Mouse (Mus musculus): ENCODE data around the gene Adgrb2. TPM values are rescaled to one million over a fixed set of nuclear protein-coding genes. Genes with fewer than 3 reads are reported as not detected.

Gene Adgrb2
- polyA plus RNA-seq, 1 experiment from 2014 or later: 13.4 TPM

GRCm38 (mm10) chr4:130033496-130033895 lies 48.8 kb downstream of the Adgrb2 start:
- no peak overlapping the region for H3K27ac ChIP-seq (ENCODE audit: low read depth, low read length)
- ATAC-seq: no peak; the same call in 1 of the 2 replicates
- H3K36me3 ChIP-seq (ENCODE audit: control insufficient read depth, insufficient read depth, low read length): no peaks in the 10 kb centered on the region
- no peak overlapping the region for H3K4me3 ChIP-seq (ENCODE audit: low read length)
- H3K9me3 ChIP-seq (ENCODE audit: control insufficient read depth, low read length): no peaks in the 10 kb centered on the region
- 36% methylated on average over 7 of the region's 7 CpGs for WGBS
- no peaks in the 10 kb centered on the region for H3K27me3 ChIP-seq (replicated peaks; ENCODE audit: control insufficient read depth, insufficient read depth, low read length)
- no peak overlapping the region for H3K9ac ChIP-seq (ENCODE audit: low read depth, low read length)
- peaks cover 19% of the 10 kb centered on the region for H3K4me1 ChIP-seq (ENCODE audit: control insufficient read depth, insufficient read depth, low read depth, low read length)
- H3K4me2 ChIP-seq (ENCODE audit: low read length): no peak overlapping the region

DNA sequence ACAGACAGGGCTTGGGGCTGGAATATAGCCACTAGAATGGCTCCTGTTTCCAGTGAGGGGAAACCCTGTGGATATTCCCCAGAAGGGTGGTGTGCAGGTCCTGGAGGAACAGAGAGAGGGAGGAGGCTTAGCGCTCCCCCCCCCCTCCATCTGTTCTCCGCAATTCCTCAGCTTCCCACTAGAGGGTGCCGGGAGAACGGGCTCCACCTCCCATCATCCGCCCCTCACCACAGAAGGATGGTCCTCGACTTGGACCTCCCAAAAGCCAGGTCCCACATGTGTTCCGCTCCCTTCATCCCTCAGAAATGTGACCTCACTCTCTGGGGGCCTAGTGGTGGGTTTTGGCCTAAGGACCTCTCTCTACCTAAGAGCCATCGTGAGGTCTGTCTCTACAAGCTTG lies 51.4 kb downstream of the Adgrb2 start:
- peak; percentile 46 for ATAC-seq
- Histone ChIP-seq H3K4me1 (ENCODE audit: control insufficient read depth, insufficient read depth, low read depth, low read length) (peaks cover 19% of the 10 kb centered on the region), H3K27ac (ENCODE audit: low read depth, low read length) (no peak overlapping the region), H3K9me3 (ENCODE audit: control insufficient read depth, low read length) (no peaks in the 10 kb centered on the region), H3K9ac (ENCODE audit: low read depth, low read length) (no peak overlapping the region), H3K36me3 (ENCODE audit: control insufficient read depth, insufficient read depth, low read length) (no peaks in the 10 kb centered on the region), H3K4me2 (ENCODE audit: low read length) (no peak overlapping the region), H3K27me3 (replicated peaks; ENCODE audit: control insufficient read depth, insufficient read depth, low read length) (no peaks in the 10 kb centered on the region), H3K4me3 (ENCODE audit: low read length) (no peak overlapping the region)
- 9% methylated on average over 8 of the region's 8 CpGs for WGBS

GRCm38 (mm10) chr4:130036573-130037401 lies 52.1 kb downstream of the Adgrb2 start:
- Histone ChIP-seq H3K9ac (ENCODE audit: low read depth, low read length) (no peak overlapping the region), H3K4me3 (ENCODE audit: low read length) (no peak overlapping the region), H3K4me2 (ENCODE audit: low read length) (no peak overlapping the region; the same call in 1 of the 2 replicates), H3K27me3 (replicated peaks; ENCODE audit: control insufficient read depth, insufficient read depth, low read length) (no peaks in the 10 kb centered on the region), H3K4me1 (ENCODE audit: control insufficient read depth, insufficient read depth, low read depth, low read length) (peaks cover 19% of the 10 kb centered on the region), H3K9me3 (ENCODE audit: control insufficient read depth, low read length) (no peaks in the 10 kb centered on the region), H3K36me3 (ENCODE audit: control insufficient read depth, insufficient read depth, low read length) (no peaks in the 10 kb centered on the region), H3K27ac (ENCODE audit: low read depth, low read length) (no peak overlapping the region)
- peak; percentile 41; the same call in 1 of the 2 replicates for ATAC-seq
- 20% methylated on average over 22 of the region's 23 CpGs for WGBS

- Histone ChIP-seq H3K4me1 (ENCODE audit: control insufficient read depth, insufficient read depth, low read depth, low read length) (peaks cover 20% of the 10 kb centered on the region), H3K4me2 (ENCODE audit: low read length) (no peak overlapping the region), H3K9ac (ENCODE audit: low read depth, low read length) (no peak overlapping the region), H3K27me3 (replicated peaks; ENCODE audit: control insufficient read depth, insufficient read depth, low read length) (no peaks in the 10 kb centered on the region), H3K36me3 (ENCODE audit: control insufficient read depth, insufficient read depth, low read length) (no peaks in the 10 kb centered on the region), H3K27ac (ENCODE audit: low read depth, low read length) (no peak overlapping the region), H3K9me3 (ENCODE audit: control insufficient read depth, low read length) (no peaks in the 10 kb centered on the region), H3K4me3 (ENCODE audit: low read length) (no peak overlapping the region)
- ATAC-seq: no peak
- 36% methylated on average over 5 of the region's 5 CpGs for WGBS
Observed at GRCm38 (mm10) chr4:130039351-130039750, 54.7 kb downstream of the Adgrb2 start.

GRCm38 (mm10) chr4:130041076-130041475 lies 56.4 kb downstream of the Adgrb2 start:
- 88% methylated on average over 11 of the region's 11 CpGs for WGBS
- Histone ChIP-seq H3K27ac (ENCODE audit: low read depth, low read length) (no peak overlapping the region), H3K4me2 (ENCODE audit: low read length) (no peak overlapping the region), H3K27me3 (replicated peaks; ENCODE audit: control insufficient read depth, insufficient read depth, low read length) (no peaks in the 10 kb centered on the region), H3K9me3 (ENCODE audit: control insufficient read depth, low read length) (no peaks in the 10 kb centered on the region), H3K4me3 (ENCODE audit: low read length) (no peak overlapping the region), H3K36me3 (ENCODE audit: control insufficient read depth, insufficient read depth, low read length) (no peaks in the 10 kb centered on the region), H3K4me1 (ENCODE audit: control insufficient read depth, insufficient read depth, low read depth, low read length) (peaks cover 22% of the 10 kb centered on the region), H3K9ac (ENCODE audit: low read depth, low read length) (no peak overlapping the region)
- no peak for ATAC-seq

- no peak for ATAC-seq
- Histone ChIP-seq H3K9ac (ENCODE audit: low read depth, low read length) (no peak overlapping the region), H3K4me2 (ENCODE audit: low read length) (no peak overlapping the region), H3K9me3 (ENCODE audit: control insufficient read depth, low read length) (no peaks in the 10 kb centered on the region), H3K27ac (ENCODE audit: low read depth, low read length) (no peak overlapping the region), H3K4me3 (ENCODE audit: low read length) (no peak overlapping the region), H3K36me3 (ENCODE audit: control insufficient read depth, insufficient read depth, low read length) (no peaks in the 10 kb centered on the region), H3K4me1 (ENCODE audit: control insufficient read depth, insufficient read depth, low read depth, low read length) (peaks cover 27% of the 10 kb centered on the region), H3K27me3 (replicated peaks; ENCODE audit: control insufficient read depth, insufficient read depth, low read length) (peaks cover 2% of the 10 kb centered on the region; the same call in 1 of the 2 replicates)
- WGBS: 37% methylated on average over 9 of the region's 9 CpGs
Observed at GRCm38 (mm10) chr4:130044211-130044610, 59.5 kb downstream of the Adgrb2 start.

GRCm38 (mm10) chr4:130045609-130046008 lies 60.9 kb downstream of the Adgrb2 start:
- ATAC-seq: no peak
- H3K9me3 ChIP-seq (ENCODE audit: control insufficient read depth, low read length): no peaks in the 10 kb centered on the region
- no peaks in the 10 kb centered on the region for H3K36me3 ChIP-seq (ENCODE audit: control insufficient read depth, insufficient read depth, low read length)
- 23% methylated on average over 14 of the region's 14 CpGs for WGBS
- no peak overlapping the region for H3K4me3 ChIP-seq (ENCODE audit: low read length)
- H3K9ac ChIP-seq (ENCODE audit: low read depth, low read length): no peak overlapping the region
- no peak overlapping the region for H3K27ac ChIP-seq (ENCODE audit: low read depth, low read length)
- H3K4me1 ChIP-seq (ENCODE audit: control insufficient read depth, insufficient read depth, low read depth, low read length): peaks cover 30% of the 10 kb centered on the region
- no peak overlapping the region for H3K4me2 ChIP-seq (ENCODE audit: low read length)
- H3K27me3 ChIP-seq (replicated peaks; ENCODE audit: control insufficient read depth, insufficient read depth, low read length): peaks cover 2% of the 10 kb centered on the region; the same call in 1 of the 2 replicates

DNA sequence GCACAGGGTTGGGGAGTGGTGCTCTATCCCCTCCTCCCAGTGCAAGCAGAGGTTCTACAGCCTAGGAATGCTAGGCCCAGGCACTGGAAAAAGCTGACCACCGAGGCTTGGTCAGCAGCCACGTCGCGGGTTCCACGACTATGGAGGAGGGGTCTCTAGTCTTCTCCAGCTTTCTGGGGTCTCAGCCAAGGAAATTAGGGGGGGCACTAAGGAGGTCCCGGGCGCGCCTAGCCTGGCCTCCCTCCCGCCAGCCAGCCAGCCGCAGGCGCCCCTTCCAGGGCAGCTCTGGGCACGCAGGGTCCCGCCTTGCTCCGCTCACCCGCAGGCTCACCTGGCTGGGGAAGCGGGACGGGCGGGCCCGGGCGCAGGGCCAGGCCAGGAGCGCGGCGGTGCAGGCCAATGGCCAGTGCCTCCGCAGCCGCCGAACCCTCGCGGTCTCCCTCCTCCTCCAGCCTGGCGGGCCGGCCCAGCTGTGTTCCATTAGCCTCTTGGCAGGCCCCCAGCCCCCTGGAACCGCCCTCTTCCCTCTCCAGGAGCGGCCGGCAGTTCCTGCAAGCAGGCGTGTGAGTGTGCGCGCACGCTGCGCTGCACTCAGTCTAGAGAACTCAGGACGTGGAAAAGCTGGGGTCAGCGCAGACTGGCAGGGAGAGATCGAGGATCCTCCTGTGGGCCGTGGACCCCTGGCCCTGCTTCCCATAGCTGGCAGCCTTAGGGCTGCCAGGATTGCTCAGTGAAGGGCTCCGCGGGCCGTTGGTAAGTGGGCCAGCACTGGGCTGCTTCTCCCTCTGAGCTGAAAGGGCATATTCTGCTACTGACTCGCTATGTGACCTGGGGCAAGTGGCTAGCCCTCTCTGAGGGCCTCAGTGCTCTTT lies 62.9 kb downstream of the Adgrb2 start, which contains the start of gene Col16a1:
Gene Col16a1, plus strand, starts transcription at position 510 of the 872 bp plus-strand sequence.
- ATAC-seq: peak; percentile 82
- H3K27me3 ChIP-seq (replicated peaks; ENCODE audit: control insufficient read depth, insufficient read depth, low read length): peaks cover 2% of the 10 kb centered on the region; the same call in 1 of the 2 replicates
- peak within 1 kb of the TSS; percentile 39 for H3K4me3 ChIP-seq (ENCODE audit: low read length)
- peak within 1 kb of the TSS; percentile 76 for H3K4me2 ChIP-seq (ENCODE audit: low read length)
- no peaks in the 10 kb centered on the region for H3K36me3 ChIP-seq (ENCODE audit: control insufficient read depth, insufficient read depth, low read length)
- H3K4me1 ChIP-seq (ENCODE audit: control insufficient read depth, insufficient read depth, low read depth, low read length): peaks cover 30% of the 10 kb centered on the region
- peak within 1 kb of the TSS; percentile 61 for H3K27ac ChIP-seq (ENCODE audit: low read depth, low read length)
- H3K9me3 ChIP-seq (ENCODE audit: control insufficient read depth, low read length): no peaks in the 10 kb centered on the region
- WGBS: 2% methylated on average over 34 of the region's 46 CpGs
- peak within 1 kb of the TSS; percentile 63 for H3K9ac ChIP-seq (ENCODE audit: low read depth, low read length)

- Histone ChIP-seq H3K9me3 (ENCODE audit: control insufficient read depth, low read length) (no peaks in the 10 kb centered on the region), H3K27me3 (replicated peaks; ENCODE audit: control insufficient read depth, insufficient read depth, low read length) (peaks cover 2% of the 10 kb centered on the region; the same call in 1 of the 2 replicates), H3K4me3 (ENCODE audit: low read length) (peak overlapping the region; percentile 39), H3K4me2 (ENCODE audit: low read length) (peak overlapping the region; percentile 76), H3K9ac (ENCODE audit: low read depth, low read length) (peak overlapping the region; percentile 63), H3K4me1 (ENCODE audit: control insufficient read depth, insufficient read depth, low read depth, low read length) (peaks cover 30% of the 10 kb centered on the region), H3K36me3 (ENCODE audit: control insufficient read depth, insufficient read depth, low read length) (no peaks in the 10 kb centered on the region), H3K27ac (ENCODE audit: low read depth, low read length) (peak overlapping the region; percentile 61)
- ATAC-seq: no peak
- 40% methylated on average over 4 of the region's 4 CpGs for WGBS
Observed at GRCm38 (mm10) chr4:130048203-130048479, 63.5 kb downstream of the Adgrb2 start.

Measured in hindbrain, embryonic 16.5 days (tissue).